Mouse (Mus musculus) brain, embryonic 18.5 days (tissue): ENCODE data around the gene Tifa.
A peak's percentile ranks its signal among the peaks of the same experiment; 100 is the strongest.
"Not testable (repeated sequence)": the region's sequence is repeated elsewhere in the genome, so short reads cannot be mapped to it uniquely, and the experiment has no call there.

Experiments used
- DNase-seq: peaks from one replicate; pipeline ENCODE4 v3.0.0-alpha.2; 2012; ENCODE audit warnings: low read depth, low spot score

Gene Tifa

DNA sequence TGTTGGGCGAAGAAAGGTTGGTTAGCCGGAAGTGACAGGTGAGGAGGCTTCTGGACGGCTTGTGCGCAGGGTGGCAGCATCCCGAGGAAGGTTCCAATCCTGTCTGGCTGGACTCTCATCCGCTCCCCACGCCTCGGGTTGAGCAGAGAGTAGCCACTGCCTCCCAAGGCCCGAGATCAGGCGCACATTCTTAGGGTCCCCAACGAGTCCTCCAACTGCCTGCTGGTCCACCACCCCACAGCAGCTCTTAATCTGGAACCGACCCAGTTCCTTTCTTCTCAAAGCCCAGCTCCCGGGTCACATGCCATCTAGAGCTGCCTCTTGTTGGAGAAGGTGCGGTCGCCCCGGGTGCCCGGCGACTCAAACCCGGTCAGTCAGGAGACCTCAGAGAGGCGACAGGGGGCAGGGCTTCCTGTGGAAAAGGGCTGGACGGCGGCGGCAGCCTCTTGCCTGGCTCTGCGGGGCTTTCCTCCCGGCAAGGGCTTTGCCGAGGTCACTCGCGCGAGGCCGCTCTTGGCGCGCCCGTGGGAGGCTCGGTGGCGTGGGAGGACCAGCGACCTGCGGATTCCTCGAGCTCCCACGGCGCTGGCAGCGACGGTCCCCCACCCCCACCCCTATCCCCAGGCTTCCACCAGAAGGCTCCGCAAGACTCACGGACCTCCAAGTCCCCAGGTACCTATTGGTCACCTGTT is at the start of gene Tifa:
TSS of gene Tifa (plus strand) at position 306 of the 692 bp plus-strand sequence.
- no peak for DNase-seq

GRCm38 (mm10) chr3:127741473-127741872 is 48.1 kb upstream of the Tifa start:
- DNase-seq: no peak

DNA sequence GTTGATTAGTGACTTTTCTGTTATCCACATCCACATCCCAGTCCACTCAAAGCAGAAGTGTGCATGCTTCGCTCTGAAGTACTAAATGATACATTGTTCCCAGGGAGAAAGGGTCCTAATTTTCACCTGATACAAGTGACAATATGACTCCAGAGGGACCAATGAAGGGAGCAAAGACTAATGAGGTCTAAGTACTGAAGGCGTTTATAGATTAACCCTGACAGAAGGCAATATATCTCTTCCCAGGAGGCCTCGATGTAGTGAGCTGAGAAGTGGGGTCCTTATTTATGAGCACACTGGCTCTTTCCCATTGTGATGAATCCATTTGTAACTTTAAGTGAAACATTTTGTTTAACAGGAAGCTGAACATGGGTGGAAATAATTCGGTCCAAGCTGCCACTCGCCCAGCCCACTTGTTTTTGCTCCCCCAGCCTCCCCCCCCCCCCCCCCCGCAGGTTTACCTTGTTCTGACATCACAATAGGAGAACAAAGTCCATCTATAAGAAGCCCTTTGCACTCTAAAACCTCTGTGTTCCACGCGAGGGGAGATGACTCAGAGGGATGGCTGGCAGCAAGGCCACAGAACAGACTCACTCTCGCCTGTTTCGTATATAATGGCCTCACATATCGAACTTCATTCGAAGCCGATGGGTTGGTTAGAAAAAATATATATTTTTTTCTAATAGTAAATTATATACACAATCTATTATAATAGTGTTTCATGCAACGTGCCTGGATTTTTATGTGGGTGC is 45.8 kb upstream of the Tifa start:
- DNase-seq: no peak

DNA sequence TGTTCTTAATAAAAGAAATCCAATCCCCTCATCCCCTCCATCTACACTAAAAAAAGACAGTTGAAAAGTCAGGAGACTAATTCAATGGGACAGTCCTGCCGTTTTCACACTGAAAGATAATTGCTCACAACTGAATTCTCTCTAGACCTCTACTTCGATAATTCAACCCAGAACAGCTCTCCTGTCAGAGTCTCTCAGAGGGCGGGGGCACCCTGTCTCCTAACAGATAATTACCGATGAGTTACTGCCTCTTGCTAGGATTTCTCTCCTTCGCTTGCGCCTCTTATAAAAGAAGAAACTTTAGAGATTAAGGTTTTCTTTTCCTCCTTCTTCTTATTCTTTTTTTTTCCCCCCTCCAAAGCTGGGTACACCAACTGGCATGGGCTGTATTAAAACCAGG is 44.1 kb upstream of the Tifa start:
- no peak for DNase-seq

- no peak for DNase-seq
These were observed 43.5 kb upstream of the Tifa start for GRCm38 (mm10) chr3:127745911-127746640.

DNA sequence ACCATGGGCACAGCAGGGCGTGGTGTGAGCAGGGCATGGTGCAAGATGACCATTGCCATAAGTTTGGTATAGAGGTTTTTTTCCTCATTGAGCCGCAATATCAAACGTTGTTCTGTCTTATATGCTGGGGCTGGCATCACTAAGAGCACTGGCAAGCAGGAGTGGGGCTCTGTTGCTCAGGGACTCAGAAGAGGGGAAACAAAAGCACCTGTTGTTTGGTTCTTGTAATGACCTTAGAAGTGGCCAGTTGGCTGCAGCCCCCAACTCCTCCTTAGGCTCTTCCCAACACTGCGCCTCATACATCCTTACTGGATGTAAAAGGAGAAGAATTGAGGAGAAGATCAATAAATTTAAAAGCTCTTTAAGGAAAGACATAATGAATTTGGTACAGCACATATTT is 41.0 kb upstream of the Tifa start:
- DNase-seq: no peak

DNA sequence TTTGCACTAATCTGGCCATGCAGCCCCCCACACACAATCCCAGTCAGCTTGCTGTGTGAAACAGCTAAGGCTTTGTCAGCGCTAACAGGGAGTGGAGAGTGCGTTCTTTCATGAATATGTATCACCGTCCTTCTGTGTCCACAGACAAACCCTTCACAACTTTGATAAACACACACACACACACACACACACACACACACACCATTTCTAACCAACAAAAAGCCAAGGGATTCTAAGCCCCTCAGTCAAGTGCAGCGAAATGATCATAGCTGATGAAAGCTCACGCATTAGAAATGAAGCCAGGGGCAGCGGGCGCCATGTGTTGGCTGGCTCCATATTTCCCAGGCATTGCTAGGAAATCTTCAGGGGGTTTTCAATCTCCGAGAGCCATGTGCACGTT is 40.3 kb upstream of the Tifa start:
- DNase-seq: peak; percentile 30

- no peak for DNase-seq
These were observed 39.5 kb upstream of the Tifa start for GRCm38 (mm10) chr3:127749981-127750562.

GRCm38 (mm10) chr3:127756458-127756857 is 33.1 kb upstream of the Tifa start:
- no peak for DNase-seq

- no peak for DNase-seq
These were observed 31.7 kb upstream of the Tifa start for GRCm38 (mm10) chr3:127757886-127758301.

DNA sequence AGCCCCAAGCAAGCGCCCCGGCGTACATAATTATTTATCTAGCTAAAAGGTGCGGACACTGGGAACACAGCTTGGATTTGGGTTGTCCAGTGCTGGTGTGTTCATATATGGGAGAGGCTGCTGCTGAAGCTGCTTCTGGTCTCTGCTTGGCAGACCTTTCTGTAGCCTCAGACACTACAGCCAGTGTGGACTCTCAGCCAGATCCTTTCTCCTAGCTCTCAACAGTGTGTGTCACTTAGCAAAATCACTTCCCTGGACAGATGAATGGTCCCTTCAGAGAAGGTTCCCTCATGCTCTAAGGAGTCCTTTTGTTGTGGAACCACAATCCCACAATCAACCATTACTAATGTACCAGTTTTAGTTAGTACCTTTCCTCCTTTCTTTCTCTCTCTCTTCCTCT is 30.8 kb upstream of the Tifa start:
- DNase-seq: no peak

DNA sequence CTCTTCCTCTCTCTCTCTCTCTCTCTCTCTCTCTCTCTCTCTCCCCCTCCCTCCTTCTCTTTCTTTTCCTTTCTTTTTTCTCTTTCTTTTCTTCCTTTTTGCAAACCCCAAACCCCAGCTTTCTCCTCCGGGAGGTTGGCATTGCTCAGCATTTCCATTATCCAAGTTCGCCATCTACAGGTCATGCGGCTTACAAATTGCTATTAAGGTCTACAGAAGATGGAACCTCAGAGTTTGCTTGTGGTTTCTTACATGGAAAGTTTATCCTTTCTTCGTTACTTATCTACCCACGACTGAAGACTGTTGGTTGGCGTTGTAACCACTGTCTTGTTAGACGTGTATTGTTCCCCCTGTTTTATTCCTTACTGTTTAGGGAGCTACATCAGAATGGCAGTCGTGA is 30.4 kb upstream of the Tifa start:
- DNase-seq: peak; percentile 47

DNA sequence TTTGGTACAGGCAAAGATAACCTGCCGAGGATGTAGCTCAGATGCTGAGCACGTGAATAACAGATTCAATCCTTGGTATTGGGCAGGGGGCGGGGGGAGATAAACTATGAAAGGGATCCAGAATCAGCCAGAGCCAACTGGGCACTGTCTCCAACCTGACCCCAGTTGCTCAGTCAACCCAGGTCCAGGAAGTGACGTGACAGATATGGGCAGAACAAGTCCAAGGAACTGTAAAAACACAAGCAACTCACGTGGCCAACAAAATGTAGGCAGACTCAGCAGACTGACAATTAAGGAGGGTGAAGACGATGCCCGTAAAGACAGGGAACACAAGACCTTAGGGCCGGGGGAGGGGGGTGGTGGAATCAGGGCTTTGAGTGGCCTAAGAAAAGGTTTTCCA is 27.2 kb upstream of the Tifa start:
- no peak for DNase-seq

- no peak for DNase-seq
These were observed 26.5 kb upstream of the Tifa start for GRCm38 (mm10) chr3:127763076-127763612.

- no peak for DNase-seq
These were observed 25.1 kb upstream of the Tifa start for GRCm38 (mm10) chr3:127764541-127764940.

GRCm38 (mm10) chr3:127765971-127766370 is 23.6 kb upstream of the Tifa start:
- DNase-seq: no peak

DNA sequence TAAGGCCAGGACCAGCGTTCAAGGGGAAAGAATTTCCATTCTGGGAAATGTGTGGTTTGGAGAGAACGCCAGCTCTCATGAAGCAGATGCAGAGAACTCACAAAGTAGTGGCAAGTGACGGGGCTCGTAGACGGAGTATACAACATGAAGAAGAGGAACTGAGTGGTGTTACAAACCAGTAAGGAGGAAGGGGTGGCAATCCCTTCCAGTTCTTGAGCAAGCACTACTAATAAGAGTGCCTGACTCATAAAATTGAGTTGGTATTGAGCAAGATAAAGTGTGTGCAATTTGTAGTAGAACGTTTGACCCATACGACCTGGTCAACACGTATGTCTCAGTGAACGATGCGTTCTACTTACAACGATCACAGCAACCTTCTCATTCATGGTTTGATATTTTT is 20.5 kb upstream of the Tifa start:
- no peak for DNase-seq

GRCm38 (mm10) chr3:127780021-127780644 is 9.5 kb upstream of the Tifa start, which contains the start of gene Alpk1:
Alpk1 (minus strand) TSS chr3:127780527.
- DNase-seq: no peak

- no peak for DNase-seq
These were observed 8.7 kb upstream of the Tifa start for GRCm38 (mm10) chr3:127780921-127781320.

DNA sequence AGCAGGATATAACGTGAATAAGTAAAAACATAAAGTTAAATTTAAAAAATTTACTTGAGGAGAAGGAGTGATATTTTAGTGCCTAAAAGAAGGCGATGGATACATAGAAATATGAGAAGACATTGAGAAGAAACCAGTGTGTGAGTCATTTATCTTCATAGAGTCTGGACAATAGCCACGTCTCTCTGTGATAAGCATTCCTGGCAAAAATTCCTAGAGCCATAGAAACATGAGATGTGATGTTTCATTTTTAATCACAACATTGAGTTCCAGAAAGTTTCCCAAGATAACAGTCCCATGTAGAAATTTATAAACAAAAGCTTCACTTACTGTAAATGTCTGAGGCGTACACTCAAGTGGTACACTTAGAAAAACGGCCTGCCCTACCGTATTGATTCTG is 6.7 kb upstream of the Tifa start:
- no peak for DNase-seq

DNA sequence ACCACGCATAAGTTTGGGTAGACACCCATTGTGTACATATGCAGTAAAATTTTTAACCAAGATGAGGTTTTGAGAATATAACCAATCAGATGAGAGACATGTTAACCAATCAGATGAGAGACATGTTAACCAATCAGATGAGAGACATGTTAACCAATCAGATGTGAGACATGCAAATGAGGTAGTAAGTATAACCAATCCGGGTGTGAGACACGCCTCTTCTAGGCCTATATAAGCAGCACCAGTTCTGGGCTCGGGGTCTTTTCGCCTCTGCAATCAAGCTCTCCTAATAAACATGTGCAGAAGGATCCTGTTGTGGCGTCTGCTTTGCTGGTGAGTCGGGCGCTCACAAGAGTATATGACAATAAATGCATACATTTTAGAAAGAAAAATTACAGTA is 5.9 kb upstream of the Tifa start:
- DNase-seq: not testable (repeated sequence)
